9 mouse cellular contexts compared by ENCODE assay signal in the genomic region with DNA sequence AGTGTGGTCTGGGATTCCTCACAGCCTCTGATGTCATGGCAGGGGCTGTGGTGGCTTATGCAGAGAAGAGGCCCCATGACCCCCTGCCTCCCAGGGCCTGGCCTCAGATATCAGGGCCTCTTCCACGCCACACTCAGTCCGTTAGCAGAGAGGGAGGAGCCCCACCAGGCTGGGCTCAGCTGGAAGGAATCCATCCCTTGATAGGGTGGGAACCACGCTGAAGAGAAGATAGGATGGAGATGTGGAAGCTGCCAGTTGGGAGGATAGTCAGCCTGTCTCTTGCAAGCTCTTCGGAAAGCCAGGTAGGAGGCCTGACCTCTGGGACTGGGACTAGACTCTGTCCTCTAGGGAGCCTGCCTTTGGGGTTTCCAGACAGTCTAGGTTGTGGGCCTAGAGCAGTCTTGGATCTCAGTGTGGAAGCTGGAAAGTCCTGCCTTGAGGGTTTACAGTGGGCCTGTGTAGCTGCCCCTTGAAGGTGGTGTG.
DNase-seq lines count a peak whose midpoint lies in the region; ATAC-seq and TF ChIP-seq lines count a peak whose summit lies in the region.
"Had no signal": no experiment of that assay in that cellular context is flagged by ENCODE, and none has a peak within 500 bp of the region (broad histone marks: within the 10 kb centered on the region; RNA-seq: fewer than 3 reads in every experiment).

No protein-coding gene starts in this region.

- peak; percentile 52 for ATAC-seq in heart, postnatal 0 days (ENCODE audit: insufficient read depth, low read depth)
- ATAC-seq in megakaryocyte progenitor cell, adult 5-6 weeks (replicated peaks; ENCODE audit: poor library complexity) = peak; percentile 64

- no peak; a peak in 1 of 4 replicates for TF ChIP-seq POLR2A in MEL (IDR thresholded peaks at IDR 0.05; ENCODE audit: control insufficient read depth in 1 of 2, insufficient read depth in 1 of 2, low read depth in 1 of 2, low read length in 2 of 2, poor library complexity in 1 of 2)

- H3K79me2 ChIP-seq in MEL (ENCODE audit: control insufficient read depth, insufficient read depth, low read length, poor library complexity) = peaks cover 100% of the 10 kb centered on the region

- no peaks in the 10 kb centered on the region for H3K27me3 ChIP-seq in MEL (ENCODE audit: control insufficient read depth in 1 of 2, insufficient read depth in 2 of 2, low read length in 2 of 2)
- H3K27me3 ChIP-seq in heart, postnatal 0 days (ENCODE audit: control insufficient read depth, insufficient read depth, low read length) = no peaks in the 10 kb centered on the region
- H3K27me3 ChIP-seq: CH12.LX had no signal

- H3K9ac ChIP-seq in MEL (ENCODE audit: control insufficient read depth, low read depth, low read length, poor library complexity, severe bottlenecking) = peak overlapping the region; percentile 50
- H3K9ac ChIP-seq in heart, postnatal 0 days (replicated peaks; ENCODE audit: low read depth, low read length) = no peak overlapping the region

- TF ChIP-seq EP300 in MEL (IDR thresholded peaks at IDR 0.05; ENCODE audit: low read depth in 1 of 2, low read length in 2 of 2) = peak; percentile 34 to 87; a peak in 2 of 4 replicates
- TF ChIP-seq EP300 in heart, postnatal 0 days (IDR thresholded peaks at IDR 0.05; ENCODE audit: low read depth) = no peak

- WGBS in heart, postnatal 0 days = 18% methylated on average over 2 of the region's 4 CpGs

- H3K4me1 ChIP-seq in MEL (ENCODE audit: control insufficient read depth in 1 of 2, insufficient read depth in 2 of 2, low read length in 2 of 2) = peaks cover 16 to 74% of the 10 kb centered on the region in 2 experiments
- H3K4me1 ChIP-seq in heart, postnatal 0 days (ENCODE audit: control insufficient read depth, insufficient read depth) = peaks cover 55% of the 10 kb centered on the region

- DNase-seq in gastrocnemius, adult 2 months = peak; percentile 41
- no peak for DNase-seq in gastrocnemius, postnatal 36 days
- DNase-seq in MEL (ENCODE audit: low read depth, low spot score) = peak; percentile 78
- DNase-seq in heart, postnatal 0 days (ENCODE audit: low spot score) = no peak
- DNase-seq in urinary bladder, postnatal 14 days (ENCODE audit: low spot score) = no peak
- no peak for DNase-seq in adrenal gland, adult 8-10 months
- DNase-seq in thymus, postnatal 4 days = no peak

- peaks cover 0 to 63% of the 10 kb centered on the region in 2 experiments; a peak in 3 of 4 replicates for H3K36me3 ChIP-seq in MEL (ENCODE audit: control insufficient read depth in 1 of 2, insufficient read depth in 2 of 2, low read length in 2 of 2)
- no peaks in the 10 kb centered on the region for H3K36me3 ChIP-seq in heart, postnatal 0 days (replicated peaks; ENCODE audit: control insufficient read depth, insufficient read depth, low read length)

- H3K27ac ChIP-seq in gastrocnemius, adult 2 months = peak overlapping the region; percentile 89
- H3K27ac ChIP-seq in MEL (ENCODE audit: control insufficient read depth, low read depth, low read length) = peak overlapping the region; percentile 60
- H3K27ac ChIP-seq in heart, postnatal 0 days (ENCODE audit: low read depth) = peak overlapping the region; percentile 77

- intact Hi-C loops in gastrocnemius, adult 2 months (cut with DNase I) = no loop called here
- intact Hi-C loops in gastrocnemius, postnatal 36 days (cut with DNase I) = no loop called here

- TF ChIP-seq CTCF in gastrocnemius, adult 2 months (IDR thresholded peaks at IDR 0.05) = no peak
- no peak for TF ChIP-seq CTCF in MEL (IDR thresholded peaks at IDR 0.05 in 2 of 3, conservative IDR thresholded peaks at IDR 0.05 in 1 of 3; ENCODE audit: control insufficient read depth in 1 of 3, insufficient read depth in 1 of 3, low read depth in 2 of 3, low read length in 3 of 3, poor library complexity in 1 of 3, severe bottlenecking in 1 of 3)
- TF ChIP-seq CTCF in heart, postnatal 0 days (IDR thresholded peaks at IDR 0.05; ENCODE audit: low read depth) = no peak

- H3K9me3 ChIP-seq in MEL (replicated peaks; ENCODE audit: insufficient read depth, low read length) = no peaks in the 10 kb centered on the region
- no peaks in the 10 kb centered on the region for H3K9me3 ChIP-seq in heart, postnatal 0 days (replicated peaks; ENCODE audit: control insufficient read depth, low read length)

- H3K4me3 ChIP-seq in gastrocnemius, adult 2 months = peak overlapping the region; percentile 65
- peak overlapping the region; percentile 33 to 50 for H3K4me3 ChIP-seq in MEL (ENCODE audit: control insufficient read depth in 1 of 2, insufficient read depth in 1 of 2, low read depth in 2 of 2, low read length in 2 of 2)
- peak overlapping the region; percentile 18 for H3K4me3 ChIP-seq in heart, postnatal 0 days (ENCODE audit: low read depth, low read length)

- no peak for TF ChIP-seq RAD21 in MEL (IDR thresholded peaks at IDR 0.05; ENCODE audit: low read depth, low read length)

- peak overlapping the region; percentile 47 for H3K4me2 ChIP-seq in heart, postnatal 0 days (ENCODE audit: low read depth, low read length)

TF ChIP-seq in MEL, 35 proteins besides CTCF, POLR2A, EP300 and RAD21:
- TF ChIP-seq SIN3A (IDR thresholded peaks at IDR 0.05; ENCODE audit: low read length) (peak; percentile 80), MYC (IDR thresholded peaks at IDR 0.05; ENCODE audit: low read depth, low read length) (0 out of 2 replicates have a peak, but pooled peaks have one; percentile 18), ELF1 (IDR thresholded peaks at IDR 0.05; ENCODE audit: low read depth, low read length) (no peak), CHD2 (IDR thresholded peaks at IDR 0.05; ENCODE audit: low read length) (no peak), MEF2A (IDR thresholded peaks at IDR 0.05; ENCODE audit: extremely low read depth, insufficient replicate concordance, low read depth, low read length, poor library complexity, severe bottlenecking) (no peak), TBP (IDR thresholded peaks at IDR 0.05; ENCODE audit: low read depth, low read length) (no peak), ZNF384 (IDR thresholded peaks at IDR 0.05; ENCODE audit: low read depth, low read length) (no peak), POLR2AphosphoS2 (IDR thresholded peaks at IDR 0.05; ENCODE audit: low read length) (no peak), HCFC1 (IDR thresholded peaks at IDR 0.05; ENCODE audit: low read depth, low read length) (0 out of 2 replicates have a peak, but pooled peaks have one; percentile 29), CHD1 (IDR thresholded peaks at IDR 0.05; ENCODE audit: low read depth, low read length) (peak; percentile 92; the same call in 1 of the 2 replicates), ZKSCAN1 (IDR thresholded peaks at IDR 0.05; ENCODE audit: low read depth, low read length) (no peak), JUND (IDR thresholded peaks at IDR 0.05; ENCODE audit: low read depth, low read length) (no peak), POLR2AphosphoS5 (IDR thresholded peaks at IDR 0.05; ENCODE audit: borderline replicate concordance, low read depth, low read length) (no peak), MYB (IDR thresholded peaks at IDR 0.05; ENCODE audit: low read depth, low read length) (peak; percentile 70), MXI1 (IDR thresholded peaks at IDR 0.05; ENCODE audit: low read depth, low read length) (peak; percentile 83), USF1 (IDR thresholded peaks at IDR 0.05; ENCODE audit: low read depth, low read length) (no peak), ZC3H11A (IDR thresholded peaks at IDR 0.05; ENCODE audit: low read depth, low read length) (no peak), E2F4 (IDR thresholded peaks at IDR 0.05; ENCODE audit: borderline replicate concordance, low read depth, low read length) (no peak), KAT2A (conservative IDR thresholded peaks at IDR 0.05; ENCODE audit: low read depth, low read length) (no peak), USF2 (IDR thresholded peaks at IDR 0.05; ENCODE audit: borderline replicate concordance in 1 of 2, insufficient read depth in 1 of 2, low read depth in 1 of 2, low read length in 2 of 2) (no peak), GABPA (IDR thresholded peaks at IDR 0.05; ENCODE audit: low read depth, low read length) (no peak), BHLHE40 (IDR thresholded peaks at IDR 0.05; ENCODE audit: borderline replicate concordance, low read depth, low read length) (no peak), ZMIZ1 (IDR thresholded peaks at IDR 0.05; ENCODE audit: low read depth, low read length) (0 out of 2 replicates have a peak, but pooled peaks have one; percentile 42), MAZ (IDR thresholded peaks at IDR 0.05; ENCODE audit: low read depth, low read length) (no peak; the same call in 1 of the 2 replicates), RCOR1 (IDR thresholded peaks at IDR 0.05; ENCODE audit: low read depth, low read length) (peak; percentile 55), ETS1 (IDR thresholded peaks at IDR 0.05; ENCODE audit: low read depth, low read length) (peak; percentile 90), UBTF (IDR thresholded peaks at IDR 0.05; ENCODE audit: borderline replicate concordance, insufficient read depth, low read depth, low read length) (no peak), NELFE (IDR thresholded peaks at IDR 0.05; ENCODE audit: low read depth, low read length) (0 out of 2 replicates have a peak, but pooled peaks have one; percentile 9), NRF1 (IDR thresholded peaks at IDR 0.05; ENCODE audit: insufficient read depth, low read depth, low read length, poor library complexity, severe bottlenecking) (no peak), TCF12 (IDR thresholded peaks at IDR 0.05; ENCODE audit: low read depth, low read length) (peak; percentile 42; the same call in 1 of the 2 replicates), MAX (IDR thresholded peaks at IDR 0.05; ENCODE audit: low read length) (no peak; the same call in 1 of the 2 replicates), SMC3 (IDR thresholded peaks at IDR 0.05; ENCODE audit: low read depth, low read length) (no peak), TAL1 (IDR thresholded peaks at IDR 0.05; ENCODE audit: low read length) (no peak), GATA1 (IDR thresholded peaks at IDR 0.05; ENCODE audit: low read depth, low read length) (no peak), MAFK (IDR thresholded peaks at IDR 0.05; ENCODE audit: borderline replicate concordance, low read depth, low read length) (no peak)

Comparison
In these comparisons a context has a peak if more than half of its experiments do, and no peak if none do; other contexts are left out.
1. DNase-seq: peak in gastrocnemius, adult 2 months (single experiment) and MEL (single experiment); none in gastrocnemius, postnatal 36 days (0 of 2), heart, postnatal 0 days (single experiment), urinary bladder, postnatal 14 days (single experiment), adrenal gland, adult 8-10 months (single experiment) and thymus, postnatal 4 days (single experiment).
2. Peak in every context shown above with its lines, with median percentiles within 50 percentile points of each other: H3K27ac ChIP-seq and H3K4me3 ChIP-seq.